Mouse (Mus musculus) heart, embryonic 14.5 days (tissue): ENCODE data around the gene Igfals. TPM values are rescaled to one million over a fixed set of nuclear protein-coding genes. Genes with fewer than 3 reads are reported as not detected.

ENCODE experiments used
- ATAC-seq: fragments of 200-750 bp; cut with Nextera tagmentation; 2 replicates; pipeline ENCODE4 v1.8.0; 2017; ENCODE audit warnings: low read depth, moderate TSS enrichment; ENCODE audit not compliant: insufficient number of reproducible peaks, insufficient read depth, low FRiP score
- H3K27ac ChIP-seq, 2 experiments: fragments of 200-500 bp in 1 of 2; fragments of 300-500 bp in 1 of 2; sonication (generic) in 1 of 2; replicated peaks in 1 of 2; 2 replicates each; pipeline ENCODE4 v1.5.1; 2012 to 2014; ENCODE audit warnings: low read depth in 2 of 2, low read length in 2 of 2, control low read depth in 1 of 2, mild to moderate bottlenecking in 1 of 2, mixed read lengths in 1 of 2; ENCODE audit not compliant: control insufficient read depth in 1 of 2, insufficient read depth in 1 of 2
- H3K27me3 ChIP-seq: fragments of 300-500 bp; sonication (generic); 2 replicates; pipeline ENCODE4 v1.6.1; 2014; ENCODE audit warnings: mild to moderate bottlenecking, low read length, control low read depth; ENCODE audit not compliant: control insufficient read depth, insufficient read depth
- H3K36me3 ChIP-seq: fragments of 300-500 bp; sonication (generic); 2 replicates; pipeline ENCODE4 v1.6.1; 2014; ENCODE audit warnings: mild to moderate bottlenecking, control low read depth, low read length, mixed read lengths; ENCODE audit not compliant: control insufficient read depth, insufficient read depth
- H3K4me1 ChIP-seq, 2 experiments: fragments of 200-500 bp in 1 of 2; fragments of 300-500 bp in 1 of 2; sonication (generic) in 1 of 2; 2 replicates each; pipeline ENCODE4 v1.6.1; 2012 to 2014; ENCODE audit warnings: low read length in 2 of 2, control low read depth in 1 of 2, mixed read lengths in 1 of 2; ENCODE audit not compliant: control insufficient read depth in 2 of 2, insufficient read depth in 2 of 2
- H3K4me2 ChIP-seq: fragments of 300-500 bp; sonication (generic); 2 replicates; pipeline ENCODE4 v1.6.1; 2014; ENCODE audit warnings: mild to moderate bottlenecking, low read length
- H3K4me3 ChIP-seq, 2 experiments: fragments of 200-500 bp in 1 of 2; fragments of 300-500 bp in 1 of 2; sonication (generic) in 1 of 2; 2 replicates each; pipeline ENCODE4 v1.5.1; 2012 to 2014; ENCODE audit warnings: low read length in 2 of 2, mild to moderate bottlenecking in 2 of 2, control low read depth in 1 of 2, low read depth in 1 of 2, moderate library complexity in 1 of 2; ENCODE audit not compliant: control insufficient read depth in 1 of 2, insufficient read depth in 1 of 2
- H3K9ac ChIP-seq: fragments of 300-500 bp; sonication (generic); 2 replicates; pipeline ENCODE4 v1.6.1; 2014; ENCODE audit warnings: mild to moderate bottlenecking, low read length
- H3K9me3 ChIP-seq: fragments of 300-500 bp; sonication (generic); 2 replicates; pipeline ENCODE4 v1.6.1; 2016; ENCODE audit warnings: low read length, control low read depth; ENCODE audit not compliant: control insufficient read depth
- WGBS: fragments of 180-500 bp; shearing (Covaris S2); extraction: QIAGEN DNeasy Blood & Tissue Kit; methylation state at CpG from one replicate; pipeline ENCODE4 v1.1.7; 2014; 5-methylcytosine and 5-hydroxymethylcytosine counted together
- polyA plus RNA-seq: library from polyadenylated mRNA; unstranded; fragments of >200 nt; fragmentation: Nextera tagmentation; extraction: Ambion mirVana; gene quantifications from 2 replicates; pipeline ENCODE4 v1.2.1, GENCODE M21; 2014

The Igfals gene
- polyA plus RNA-seq, 1 experiment from 2014 or later, result not detected

DNA sequence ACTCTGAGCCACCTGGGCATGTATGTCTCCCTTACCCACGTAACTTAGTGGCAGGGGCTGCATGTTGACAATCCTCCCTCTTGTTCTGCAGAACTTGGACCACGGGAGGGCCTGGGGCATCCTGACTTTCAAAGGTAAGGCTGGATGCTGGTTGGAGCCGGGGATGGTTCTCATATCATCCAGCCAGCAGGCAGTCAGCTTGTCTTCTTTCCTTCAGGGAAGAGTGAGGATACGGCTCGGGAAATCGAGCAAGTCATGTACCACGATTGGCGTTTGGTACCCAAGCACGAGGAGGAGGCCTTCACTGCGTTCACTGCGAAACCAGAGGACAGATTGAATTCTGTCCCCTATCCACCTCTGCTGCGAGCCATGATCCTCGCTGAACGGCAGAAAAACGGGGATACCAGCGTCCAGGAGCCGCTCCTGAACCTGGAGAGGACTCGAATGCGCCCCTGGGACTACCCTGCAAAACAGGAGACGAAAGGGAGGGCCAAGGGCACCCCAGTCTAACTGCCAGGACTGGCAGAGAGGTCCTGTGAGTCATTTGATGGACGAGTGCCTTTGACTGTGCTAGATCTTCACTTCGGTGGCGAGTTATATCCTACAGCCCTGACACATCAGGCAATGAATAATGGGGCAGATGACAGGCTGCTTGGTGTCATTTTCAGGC lies 29.9 kb downstream of the Igfals start:
- WGBS, result 14% methylated on average over 23 of the region's 23 CpGs
- H3K36me3 ChIP-seq, result peaks cover 70% of the 10 kb centered on the region
- peak overlapping the region; percentile 75 to 84 for H3K27ac ChIP-seq
- H3K27me3 ChIP-seq, result no peaks in the 10 kb centered on the region
- H3K4me3 ChIP-seq, result peak overlapping the region; percentile 69 to 81
- H3K9ac ChIP-seq, result peak overlapping the region; percentile 91
- ATAC-seq, result no peak; the same call in 1 of the 2 replicates
- H3K4me2 ChIP-seq, result peak overlapping the region; percentile 72
- peaks cover 13 to 36% of the 10 kb centered on the region in 2 experiments for H3K4me1 ChIP-seq
- no peaks in the 10 kb centered on the region for H3K9me3 ChIP-seq

DNA sequence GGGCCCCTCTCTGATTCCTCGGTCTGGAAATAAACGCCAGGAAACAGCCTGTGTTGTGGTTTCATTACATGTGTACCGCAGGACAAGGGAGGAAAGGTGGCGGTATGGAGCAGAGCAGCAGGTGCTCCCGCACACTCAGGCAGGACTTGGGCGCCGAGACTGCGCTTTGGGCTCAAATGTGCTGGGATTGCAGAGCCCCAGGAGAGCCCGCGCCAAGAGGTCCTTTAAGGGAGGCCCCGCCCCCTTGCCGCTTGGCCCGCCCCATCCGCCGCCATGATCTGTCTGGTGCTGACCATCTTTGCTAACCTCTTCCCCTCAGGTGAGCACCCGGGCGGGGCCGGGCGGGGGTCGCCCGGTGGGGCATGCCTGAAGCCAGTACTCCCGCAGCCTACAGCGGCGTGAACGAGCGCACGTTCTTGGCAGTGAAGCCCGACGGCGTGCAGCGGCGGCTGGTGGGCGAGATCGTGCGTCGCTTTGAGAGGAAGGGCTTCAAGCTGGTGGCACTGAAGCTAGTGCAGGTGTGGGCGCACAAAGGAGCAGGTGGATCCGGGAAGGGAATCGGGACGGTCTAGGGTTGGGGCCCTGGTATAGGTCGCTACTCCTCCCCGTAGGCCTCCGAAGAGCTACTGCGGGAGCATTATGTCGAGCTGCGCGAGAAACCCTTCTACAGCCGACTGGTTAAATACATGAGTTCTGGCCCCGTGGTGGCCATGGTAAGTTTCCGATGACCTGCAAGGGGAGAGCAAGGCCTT lies 30.6 kb downstream of the Igfals start, which contains the start of gene Nme3:
TSS of gene Nme3 (plus strand) at position 260 of the 752 bp plus-strand sequence.
- Histone ChIP-seq H3K9me3 (no peaks in the 10 kb centered on the region), H3K27me3 (no peaks in the 10 kb centered on the region), H3K27ac (peak within 1 kb of the TSS; percentile 75 to 84), H3K4me2 (peak within 1 kb of the TSS; percentile 72), H3K36me3 (peaks cover 70% of the 10 kb centered on the region), H3K4me3 (peak within 1 kb of the TSS; percentile 69 to 81), H3K4me1 (peaks cover 13 to 36% of the 10 kb centered on the region in 2 experiments), H3K9ac (peak within 1 kb of the TSS; percentile 91)
- 1% methylated on average over 50 of the region's 50 CpGs for WGBS
- peak; percentile 45; the same call in 1 of the 2 replicates for ATAC-seq

DNA sequence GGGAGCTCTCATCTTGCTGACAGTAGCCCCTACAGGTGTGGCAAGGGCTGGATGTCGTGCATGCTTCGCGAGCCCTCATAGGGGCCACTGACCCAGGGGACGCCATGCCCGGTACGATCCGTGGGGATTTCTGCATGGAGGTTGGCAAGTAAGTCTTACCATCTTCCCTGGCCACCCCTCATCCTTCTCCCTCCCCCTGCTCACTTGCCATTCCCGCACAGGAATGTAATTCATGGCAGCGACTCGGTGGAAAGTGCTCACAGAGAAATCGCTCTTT lies 31.1 kb downstream of the Igfals start:
- Histone ChIP-seq H3K36me3 (peaks cover 70% of the 10 kb centered on the region), H3K4me1 (peaks cover 13 to 36% of the 10 kb centered on the region in 2 experiments), H3K9me3 (no peaks in the 10 kb centered on the region), H3K4me3 (peak overlapping the region; percentile 69 to 81), H3K4me2 (peak overlapping the region; percentile 72), H3K27me3 (no peaks in the 10 kb centered on the region), H3K27ac (0 out of 4 replicates have a peak overlapping the region, but pooled peaks of 1 of the 2 experiments have one; percentile 84), H3K9ac (peak overlapping the region; percentile 91)
- ATAC-seq, result no peak
- 50% methylated on average over 11 of the region's 11 CpGs for WGBS

- H3K4me1 ChIP-seq, result peaks cover 13 to 36% of the 10 kb centered on the region in 2 experiments
- no peak for ATAC-seq
- H3K4me3 ChIP-seq, result no peak overlapping the region; a peak in 1 of 4 replicates
- no peaks in the 10 kb centered on the region for H3K27me3 ChIP-seq
- peaks cover 70% of the 10 kb centered on the region for H3K36me3 ChIP-seq
- H3K27ac ChIP-seq, result no peak overlapping the region
- 75% methylated on average over 4 of the region's 4 CpGs for WGBS
- H3K9ac ChIP-seq, result no peak overlapping the region; the same call in 1 of the 2 replicates
- H3K9me3 ChIP-seq, result no peaks in the 10 kb centered on the region
- H3K4me2 ChIP-seq, result peak overlapping the region; percentile 72; the same call in 1 of the 2 replicates
Measured at GRCm38 (mm10) chr17:24897600-24897999, 31.8 kb downstream of the Igfals start.

- no peak overlapping the region for H3K4me2 ChIP-seq
- ATAC-seq, result no peak
- H3K4me3 ChIP-seq, result no peak overlapping the region
- peaks cover 13 to 36% of the 10 kb centered on the region in 2 experiments for H3K4me1 ChIP-seq
- WGBS, result 79% methylated on average over 4 of the region's 4 CpGs
- H3K9ac ChIP-seq, result no peak overlapping the region; the same call in 1 of the 2 replicates
- H3K27me3 ChIP-seq, result no peaks in the 10 kb centered on the region
- H3K36me3 ChIP-seq, result peaks cover 70% of the 10 kb centered on the region
- H3K9me3 ChIP-seq, result no peaks in the 10 kb centered on the region
- peak overlapping the region in 1 of 2 experiments; percentile 28; a peak in 1 of 4 replicates for H3K27ac ChIP-seq
Measured at GRCm38 (mm10) chr17:24898041-24898854, 32.5 kb downstream of the Igfals start.

- no peak overlapping the region for H3K9ac ChIP-seq
- no peaks in the 10 kb centered on the region for H3K27me3 ChIP-seq
- H3K9me3 ChIP-seq, result no peaks in the 10 kb centered on the region
- peaks cover 10 to 31% of the 10 kb centered on the region in 2 experiments for H3K4me1 ChIP-seq
- H3K4me2 ChIP-seq, result no peak overlapping the region
- H3K4me3 ChIP-seq, result no peak overlapping the region
- 0 out of 2 replicates have a peak, but pooled peaks have one; percentile 11 for ATAC-seq
- WGBS, result 59% methylated on average over 5 of the region's 5 CpGs
- H3K27ac ChIP-seq, result peak overlapping the region in 1 of 2 experiments; percentile 28; a peak in 1 of 4 replicates
- H3K36me3 ChIP-seq, result peaks cover 73% of the 10 kb centered on the region
Measured at GRCm38 (mm10) chr17:24899153-24899552, 33.4 kb downstream of the Igfals start.

- Histone ChIP-seq H3K36me3 (peaks cover 81% of the 10 kb centered on the region), H3K27me3 (no peaks in the 10 kb centered on the region)
- WGBS, result 96% methylated on average over 6 of the region's 6 CpGs
Measured at GRCm38 (mm10) chr17:24900014-24900413, 34.2 kb downstream of the Igfals start.

More at GRCm38 (mm10) chr17:24900014-24900413, 34.2 kb downstream of the Igfals start:
- Histone ChIP-seq H3K4me1 (peaks cover 7 to 28% of the 10 kb centered on the region in 2 experiments), H3K4me2 (no peak overlapping the region), H3K9ac (no peak overlapping the region), H3K9me3 (no peaks in the 10 kb centered on the region), H3K4me3 (no peak overlapping the region), H3K27ac (no peak overlapping the region)
- ATAC-seq, result no peak
